Mouse (Mus musculus) testis, postnatal 14 days (tissue): ENCODE data around the gene Cdkal1.
A peak's percentile ranks its signal among the peaks of the same experiment; 100 is the strongest.

Experiments
- DNase-seq: peaks from one replicate; pipeline ENCODE4 v3.0.0; 2021; ENCODE audit warnings: low spot score

Cdkal1 gene

GRCm38 (mm10) chr13:29247800-29248199 lies 607.7 kb downstream of the Cdkal1 start:
- no peak for DNase-seq

GRCm38 (mm10) chr13:29235065-29235464 lies 620.4 kb downstream of the Cdkal1 start:
- no peak for DNase-seq

GRCm38 (mm10) chr13:29234442-29234841 lies 621.0 kb downstream of the Cdkal1 start:
- DNase-seq: no peak

GRCm38 (mm10) chr13:29233970-29234369 lies 621.5 kb downstream of the Cdkal1 start:
- DNase-seq: no peak

GRCm38 (mm10) chr13:29232681-29233080 lies 622.8 kb downstream of the Cdkal1 start:
- DNase-seq: no peak

- DNase-seq: no peak
These were observed 630.7 kb downstream of the Cdkal1 start for GRCm38 (mm10) chr13:29224815-29225214.

- no peak for DNase-seq
These were observed 633.1 kb downstream of the Cdkal1 start for GRCm38 (mm10) chr13:29222261-29222838.

GRCm38 (mm10) chr13:29221646-29222045 lies 633.8 kb downstream of the Cdkal1 start:
- DNase-seq: no peak

GRCm38 (mm10) chr13:29218594-29219230 lies 636.8 kb downstream of the Cdkal1 start:
- DNase-seq: no peak

- DNase-seq: no peak
These were observed 645.1 kb downstream of the Cdkal1 start for GRCm38 (mm10) chr13:29210159-29211021.

GRCm38 (mm10) chr13:29208749-29209148 lies 646.7 kb downstream of the Cdkal1 start:
- DNase-seq: no peak

GRCm38 (mm10) chr13:29203856-29204255 lies 651.6 kb downstream of the Cdkal1 start:
- no peak for DNase-seq

- DNase-seq: no peak
These were observed 652.0 kb downstream of the Cdkal1 start for GRCm38 (mm10) chr13:29203426-29203825.

GRCm38 (mm10) chr13:29202562-29202961 lies 652.9 kb downstream of the Cdkal1 start:
- DNase-seq: peak; percentile 54

- DNase-seq: peak; percentile 80
These were observed 655.8 kb downstream of the Cdkal1 start for GRCm38 (mm10) chr13:29199679-29200078.

- no peak for DNase-seq
These were observed 658.5 kb downstream of the Cdkal1 start for GRCm38 (mm10) chr13:29196798-29197498.

- DNase-seq: no peak
These were observed 659.8 kb downstream of the Cdkal1 start for GRCm38 (mm10) chr13:29195722-29196121.

GRCm38 (mm10) chr13:29194946-29195345 lies 660.5 kb downstream of the Cdkal1 start:
- no peak for DNase-seq

GRCm38 (mm10) chr13:29192697-29193096 lies 662.8 kb downstream of the Cdkal1 start:
- DNase-seq: no peak

- no peak for DNase-seq
These were observed 664.9 kb downstream of the Cdkal1 start for GRCm38 (mm10) chr13:29190548-29190947.

- DNase-seq: no peak
These were observed 668.7 kb downstream of the Cdkal1 start for GRCm38 (mm10) chr13:29186748-29187147.

GRCm38 (mm10) chr13:29185545-29185944 lies 669.9 kb downstream of the Cdkal1 start:
- DNase-seq: no peak
